Mouse (Mus musculus): Measurements from ENCODE around the gene Hes3.

Gene Hes3

GRCm38 (mm10) chr4:152253183-152253759 lies 38.2 kb downstream of the Hes3 start:
- DNase-seq (ENCODE audit: low spot score), result no peak

GRCm38 (mm10) chr4:152250615-152251014 lies 40.8 kb downstream of the Hes3 start:
- no peak for DNase-seq (ENCODE audit: low spot score)

GRCm38 (mm10) chr4:152247195-152247594 lies 44.3 kb downstream of the Hes3 start:
- DNase-seq (ENCODE audit: low spot score), result no peak

GRCm38 (mm10) chr4:152246011-152246410 lies 45.5 kb downstream of the Hes3 start:
- DNase-seq (ENCODE audit: low spot score), result no peak

- no peak for DNase-seq (ENCODE audit: low spot score)
Measured at GRCm38 (mm10) chr4:152244545-152245522, 46.6 kb downstream of the Hes3 start.

- no peak for DNase-seq (ENCODE audit: low spot score)
Measured at GRCm38 (mm10) chr4:152243969-152244368, 47.5 kb downstream of the Hes3 start.

- DNase-seq (ENCODE audit: low spot score), result no peak
Measured at GRCm38 (mm10) chr4:152243241-152243891, 48.1 kb downstream of the Hes3 start.

- no peak for DNase-seq (ENCODE audit: low spot score)
Measured at GRCm38 (mm10) chr4:152239974-152240373, 51.5 kb downstream of the Hes3 start.
